Mouse (Mus musculus) hindbrain, embryonic 16.5 days (tissue): ENCODE measurements around the gene Glipr1l2. TPM values are rescaled to one million over a fixed set of nuclear protein-coding genes. Genes with fewer than 3 reads are reported as not detected.
A peak's percentile ranks its signal among the peaks of the same experiment; 100 is the strongest.
"Not testable (repeated sequence)": the region's sequence is repeated elsewhere in the genome, so short reads cannot be mapped to it uniquely, and the experiment has no call there.

Experiments used
- ATAC-seq: fragments of 200-750 bp; cut with Nextera tagmentation; 2 replicates; pipeline ENCODE4 v1.8.0; 2017; ENCODE audit warnings: moderate TSS enrichment, moderate library complexity
- H3K27ac ChIP-seq: fragments of 300-500 bp; sonication (generic); 2 replicates; pipeline ENCODE4 v1.5.1; 2014; ENCODE audit warnings: low read depth, mild to moderate bottlenecking, control low read depth, low read length, moderate library complexity
- H3K27me3 ChIP-seq: fragments of 300-500 bp; sonication (generic); replicated peaks from 2 replicates; pipeline ENCODE4 v1.6.1; 2014; ENCODE audit warnings: low read length; ENCODE audit not compliant: control insufficient read depth, insufficient read depth
- H3K36me3 ChIP-seq: fragments of 300-500 bp; sonication (generic); 2 replicates; pipeline ENCODE4 v1.6.1; 2014; ENCODE audit warnings: mild to moderate bottlenecking, low read length, moderate library complexity, mixed read lengths; ENCODE audit not compliant: control insufficient read depth, insufficient read depth
- H3K4me1 ChIP-seq: fragments of 300-500 bp; sonication (generic); 2 replicates; pipeline ENCODE4 v1.6.1; 2014; ENCODE audit warnings: low read depth, low read length; ENCODE audit not compliant: control insufficient read depth, insufficient read depth
- H3K4me2 ChIP-seq: fragments of 300-500 bp; sonication (generic); 2 replicates; pipeline ENCODE4 v1.6.1; 2014; ENCODE audit warnings: mild to moderate bottlenecking, low read length, control low read depth, moderate library complexity
- H3K4me3 ChIP-seq: fragments of 300-500 bp; sonication (generic); 2 replicates; pipeline ENCODE4 v1.5.1; 2014; ENCODE audit warnings: mild to moderate bottlenecking, low read length, control low read depth, moderate library complexity
- H3K9ac ChIP-seq: fragments of 300-500 bp; sonication (generic); 2 replicates; pipeline ENCODE4 v1.6.1; 2014; ENCODE audit warnings: low read depth, mild to moderate bottlenecking, control low read depth, low read length, moderate library complexity
- H3K9me3 ChIP-seq: fragments of 300-500 bp; sonication (generic); 2 replicates; pipeline ENCODE4 v1.6.1; 2014; ENCODE audit warnings: mild to moderate bottlenecking, low read length, moderate library complexity; ENCODE audit not compliant: control insufficient read depth
- WGBS: fragments of 180-500 bp; shearing (Covaris S2); extraction: QIAGEN DNeasy Blood & Tissue Kit; methylation state at CpG from one replicate; pipeline ENCODE4 v1.1.7; 2014; 5-methylcytosine and 5-hydroxymethylcytosine counted together
- polyA plus RNA-seq: library from polyadenylated mRNA; unstranded; fragments of >200 nt; fragmentation: Nextera tagmentation; extraction: Ambion mirVana; gene quantifications from 2 replicates; pipeline ENCODE4 v1.2.1, GENCODE M21; 2015

Glipr1l2 gene
- polyA plus RNA-seq, 1 experiment from 2014 or later: not detected

GRCm38 (mm10) chr10:112110401-112110800 lies 27.2 kb downstream of the Glipr1l2 start:
- no peaks in the 10 kb centered on the region for H3K4me1 ChIP-seq
- no peak overlapping the region for H3K9ac ChIP-seq
- no peak for ATAC-seq
- no peaks in the 10 kb centered on the region for H3K9me3 ChIP-seq
- no peaks in the 10 kb centered on the region for H3K27me3 ChIP-seq
- H3K27ac ChIP-seq: no peak overlapping the region
- 93% methylated on average over 7 of the region's 7 CpGs for WGBS
- H3K4me3 ChIP-seq: no peak overlapping the region
- H3K4me2 ChIP-seq: no peak overlapping the region
- H3K36me3 ChIP-seq: no peaks in the 10 kb centered on the region

- ATAC-seq, H3K27me3 ChIP-seq, H3K4me3 ChIP-seq, H3K4me2 ChIP-seq, H3K36me3 ChIP-seq, H3K9ac ChIP-seq, H3K4me1 ChIP-seq, H3K27ac ChIP-seq, H3K9me3 ChIP-seq: not testable (repeated sequence)
- 48% methylated on average over 2 of the region's 2 CpGs for WGBS
Observed at GRCm38 (mm10) chr10:112125090-112125489, 41.9 kb downstream of the Glipr1l2 start.

GRCm38 (mm10) chr10:112127682-112128230 lies 44.6 kb downstream of the Glipr1l2 start:
- not testable (repeated sequence) for H3K9me3 ChIP-seq, H3K36me3 ChIP-seq, H3K27ac ChIP-seq, H3K9ac ChIP-seq, H3K27me3 ChIP-seq, H3K4me1 ChIP-seq, H3K4me2 ChIP-seq, ATAC-seq, H3K4me3 ChIP-seq
- 69% methylated on average over 6 of the region's 6 CpGs for WGBS

DNA sequence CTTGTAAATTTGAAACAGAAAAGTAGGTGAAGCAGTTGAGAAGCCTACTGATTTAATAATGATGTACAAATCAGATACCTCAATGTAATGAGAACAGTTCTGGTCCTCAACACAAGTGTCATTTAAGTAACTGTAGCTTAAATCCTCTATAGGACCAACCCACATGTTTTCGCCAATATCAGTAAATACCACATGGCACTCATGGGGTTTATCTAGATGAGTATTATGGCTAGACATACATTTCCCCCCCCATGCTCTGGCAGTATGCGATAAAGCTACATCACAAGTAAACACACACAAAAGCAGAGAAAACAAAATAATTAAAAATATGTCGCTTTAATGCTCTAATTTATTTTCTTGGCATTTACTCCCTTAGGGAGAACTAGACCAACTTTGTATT lies 49.0 kb downstream of the Glipr1l2 start:
- H3K27me3 ChIP-seq: no peaks in the 10 kb centered on the region
- H3K9ac ChIP-seq: no peak overlapping the region
- WGBS: 93% methylated on average over 3 of the region's 3 CpGs
- H3K9me3 ChIP-seq: no peaks in the 10 kb centered on the region
- H3K36me3 ChIP-seq: no peaks in the 10 kb centered on the region
- ATAC-seq: no peak
- no peak overlapping the region for H3K4me3 ChIP-seq
- H3K27ac ChIP-seq: no peak overlapping the region
- no peaks in the 10 kb centered on the region for H3K4me1 ChIP-seq
- no peak overlapping the region for H3K4me2 ChIP-seq

DNA sequence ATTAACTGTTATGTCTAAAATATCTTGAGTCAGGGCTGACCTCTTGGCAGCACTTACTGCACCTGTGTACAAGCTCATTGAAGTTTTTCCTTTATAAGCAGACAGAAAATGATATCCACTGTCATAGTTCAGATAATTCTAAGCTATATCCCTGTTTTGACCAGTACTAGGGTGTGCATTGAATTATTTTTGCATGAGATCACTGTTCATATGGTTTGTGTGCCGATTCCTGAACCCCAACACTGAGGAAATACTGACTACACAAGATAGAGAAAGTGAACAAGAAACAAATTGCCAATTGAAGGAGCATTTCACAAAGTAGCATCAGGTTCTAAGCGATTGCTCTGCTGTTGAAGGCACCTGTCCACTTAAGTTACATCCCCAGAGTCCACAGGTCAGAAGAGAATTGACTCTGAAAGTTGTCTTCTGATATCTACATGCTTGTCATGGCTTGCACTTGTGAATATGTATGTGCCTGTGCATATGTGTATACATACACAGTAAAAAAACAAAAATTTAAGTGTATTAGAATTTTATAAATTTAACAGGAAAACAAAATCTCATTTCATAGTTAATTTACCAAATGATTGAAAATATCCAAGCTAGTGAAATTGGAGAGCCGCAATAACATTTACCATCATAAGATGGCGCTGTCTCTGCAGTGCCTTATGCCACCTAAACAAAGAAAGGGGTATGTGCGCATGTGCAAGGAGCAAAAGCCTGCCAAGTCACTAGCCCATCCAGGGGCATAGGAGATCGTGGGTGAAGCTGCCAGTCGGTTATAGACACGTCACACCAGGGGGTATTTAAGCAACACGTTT lies 55.1 kb downstream of the Glipr1l2 start:
- H3K4me2 ChIP-seq: peak overlapping the region; percentile 54
- no peaks in the 10 kb centered on the region for H3K4me1 ChIP-seq
- ATAC-seq: peak; percentile 96
- no peaks in the 10 kb centered on the region for H3K36me3 ChIP-seq
- 15% methylated on average over 9 of the region's 9 CpGs for WGBS
- H3K27me3 ChIP-seq: no peaks in the 10 kb centered on the region
- peak overlapping the region; percentile 52 for H3K9ac ChIP-seq
- peak overlapping the region; percentile 36 for H3K4me3 ChIP-seq
- no peaks in the 10 kb centered on the region for H3K9me3 ChIP-seq
- H3K27ac ChIP-seq: no peak overlapping the region

GRCm38 (mm10) chr10:112138871-112139430 lies 55.8 kb downstream of the Glipr1l2 start:
- ATAC-seq: peak; percentile 76
- peak overlapping the region; percentile 52 for H3K9ac ChIP-seq
- no peaks in the 10 kb centered on the region for H3K4me1 ChIP-seq
- H3K27ac ChIP-seq: no peak overlapping the region
- WGBS: 31% methylated on average over 6 of the region's 6 CpGs
- H3K4me3 ChIP-seq: peak overlapping the region; percentile 36
- peak overlapping the region; percentile 54 for H3K4me2 ChIP-seq
- H3K27me3 ChIP-seq: no peaks in the 10 kb centered on the region
- no peaks in the 10 kb centered on the region for H3K9me3 ChIP-seq
- no peaks in the 10 kb centered on the region for H3K36me3 ChIP-seq

DNA sequence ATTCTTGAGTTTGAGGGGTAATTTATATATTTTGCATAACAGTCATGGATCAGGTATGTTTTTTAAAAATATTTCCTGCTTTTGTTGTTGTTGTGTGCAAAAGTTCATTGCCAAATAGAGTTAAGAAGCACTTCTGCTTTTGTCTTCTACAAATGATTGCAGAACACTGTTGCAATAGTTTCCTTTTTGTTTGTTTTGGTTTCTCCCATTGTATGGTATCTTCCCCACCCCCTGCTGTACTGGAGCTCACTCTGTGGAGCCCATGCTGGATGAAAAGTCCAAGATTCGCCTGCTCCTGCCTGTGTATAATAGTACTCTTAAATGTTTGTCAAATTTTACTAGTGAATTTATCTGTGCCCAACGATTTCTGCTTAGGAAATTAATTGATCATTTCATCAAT lies 56.7 kb downstream of the Glipr1l2 start:
- H3K9me3 ChIP-seq: no peaks in the 10 kb centered on the region
- WGBS: 61% methylated on average over 2 of the region's 2 CpGs
- H3K27me3 ChIP-seq: no peaks in the 10 kb centered on the region
- no peak overlapping the region for H3K4me2 ChIP-seq
- H3K36me3 ChIP-seq: no peaks in the 10 kb centered on the region
- no peak overlapping the region for H3K27ac ChIP-seq
- no peak for ATAC-seq
- H3K4me1 ChIP-seq: no peaks in the 10 kb centered on the region
- no peak overlapping the region for H3K4me3 ChIP-seq
- no peak overlapping the region for H3K9ac ChIP-seq

Other genes with a start within 250 kb of the Glipr1l2 start
- 34.4 and 36.1 TPM in 2 replicates for gene Krr1, start 110.7 kb upstream of the Glipr1l2 start, polyA plus RNA-seq
- gene Glipr1, start 80.7 kb upstream of the Glipr1l2 start, polyA plus RNA-seq: 0.76 and 1.5 TPM in 2 replicates
- gene Glipr1l1, start 23.2 kb upstream of the Glipr1l2 start, polyA plus RNA-seq: 0.24 TPM in 1 of 2 replicates, not detected in the other
- gene Glipr1l3, start 77.0 kb downstream of the Glipr1l2 start, polyA plus RNA-seq: 0.41 TPM in 1 of 2 replicates, not detected in the other
- gene Caps2, start 80.3 kb downstream of the Glipr1l2 start, polyA plus RNA-seq: 0.69 and 0.91 TPM in 2 replicates
- 7.5 and 8.1 TPM in 2 replicates for gene Kcnc2, start 187.8 kb downstream of the Glipr1l2 start, polyA plus RNA-seq